Mouse (Mus musculus) E14TG2a.4 (cell line): ENCODE results near the gene Irgm1.

Experiments used
- CTCF ChIP-seq: conservative IDR thresholded peaks from 2 replicates; pipeline ENCODE4 v1.5.1; 2014; ENCODE audit warnings: low read length
- NANOG ChIP-seq: IDR thresholded peaks from 2 replicates; pipeline ENCODE4 v1.6.1; 2014; ENCODE audit warnings: borderline replicate concordance, low read length, mixed read lengths
- POU5F1 ChIP-seq: IDR thresholded peaks from 2 replicates; pipeline ENCODE4 v1.6.1; 2014; ENCODE audit warnings: low read length, borderline replicate concordance

DNA sequence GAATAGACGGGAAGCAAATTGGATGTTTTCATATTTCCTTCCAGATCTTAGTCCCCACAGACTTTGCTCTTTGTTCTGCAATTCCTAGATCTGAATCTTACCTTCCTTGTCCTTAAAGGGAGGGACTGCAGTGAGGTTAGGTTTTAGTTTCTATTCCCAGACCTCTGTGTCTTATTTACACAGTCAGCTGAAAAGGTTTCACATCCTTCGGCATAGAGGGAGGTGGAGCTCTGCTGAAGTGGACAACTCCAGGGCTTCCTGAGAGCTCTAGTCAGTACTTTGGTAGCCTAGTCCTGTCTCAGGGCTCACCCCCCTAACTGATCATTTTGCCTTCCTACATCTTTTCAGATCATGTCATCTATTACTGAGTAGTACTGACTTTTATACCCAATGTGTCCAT, 30.5 kb upstream of the Irgm1 start, which contains the start of gene Gm5431:
- TF ChIP-seq CTCF (no peak), NANOG (no peak), POU5F1 (no peak)
